Mouse (Mus musculus) CH12.LX (cell line): Measurements from ENCODE around the gene Zfand4. TPM values are rescaled to one million over a fixed set of nuclear protein-coding genes. Genes with fewer than 3 reads are reported as not detected.

Experiments
- DNase-seq: peaks from one replicate; pipeline ENCODE4 v3.0.0-alpha.2; 2013; ENCODE audit errors: extremely low read depth
- H3K27ac ChIP-seq: 2 replicates; pipeline ENCODE4 v1.5.1; 2012; ENCODE audit warnings: low read depth, mild to moderate bottlenecking, control low read depth, moderate library complexity; ENCODE audit not compliant: insufficient read depth
- H3K27me3 ChIP-seq: replicated peaks from 2 replicates; pipeline ENCODE3; 2012; ENCODE audit warnings: inconsistent platforms
- H3K36me3 ChIP-seq, 2 experiments: replicated peaks in 1 of 2; 2 replicates each; pipeline versions ENCODE3 to v1.6.1; 2012; ENCODE audit warnings: inconsistent platforms in 1 of 2, low read length in 1 of 2, mild to moderate bottlenecking in 1 of 2, mixed read lengths in 1 of 2, moderate library complexity in 1 of 2; ENCODE audit not compliant: control insufficient read depth in 1 of 2, insufficient read depth in 1 of 2
- H3K4me1 ChIP-seq, 2 experiments: 2 replicates each; pipeline ENCODE4 v1.6.1; 2012; ENCODE audit warnings: inconsistent platforms in 1 of 2, moderate library complexity in 1 of 2; ENCODE audit not compliant: insufficient read depth in 2 of 2, control insufficient read depth in 1 of 2
- H3K4me2 ChIP-seq: 2 replicates; pipeline ENCODE4 v1.6.1; 2012; ENCODE audit warnings: low read depth, mild to moderate bottlenecking, control low read depth; ENCODE audit not compliant: poor library complexity, insufficient read depth, severe bottlenecking
- H3K4me3 ChIP-seq, 3 experiments: fragments of 150-350 bp in 1 of 3; sonication (generic) in 1 of 3; replicated peaks in 1 of 3; 2 replicates each; pipeline versions ENCODE3 to v1.5.1; 2011 to 2012; ENCODE audit warnings: low read depth in 2 of 3, low read length in 2 of 3, mild to moderate bottlenecking in 2 of 3, moderate library complexity in 2 of 3, control low read depth in 1 of 3, improper control_type of control experiment in 1 of 3, inconsistent platforms in 1 of 3, mixed read lengths in 1 of 3; ENCODE audit not compliant: poor library complexity in 1 of 3
- H3K79me2 ChIP-seq: replicated peaks from 2 replicates; pipeline ENCODE4 v1.6.1; 2012; ENCODE audit warnings: mild to moderate bottlenecking, moderate library complexity; ENCODE audit not compliant: control insufficient read depth, poor library complexity, insufficient read depth, severe bottlenecking; ENCODE audit errors: extremely low read depth
- H3K9ac ChIP-seq: 2 replicates; pipeline ENCODE4 v1.6.1; 2012; ENCODE audit warnings: low read depth, mild to moderate bottlenecking, control low read depth, moderate library complexity; ENCODE audit not compliant: insufficient read depth
- H3K9me3 ChIP-seq: replicated peaks from 2 replicates; pipeline ENCODE3; 2012; ENCODE audit warnings: low read length, inconsistent platforms, mixed read lengths
- ELF1 ChIP-seq: IDR thresholded peaks from 2 replicates; pipeline ENCODE4 v1.6.1; 2014; ENCODE audit warnings: low read depth, mild to moderate bottlenecking, inconsistent platforms, low read length, improper control_type of control experiment
- ETS1 ChIP-seq: conservative IDR thresholded peaks from 2 replicates; pipeline ENCODE4 v1.6.1; 2012; ENCODE audit warnings: low read depth, mild to moderate bottlenecking, inconsistent platforms, low read length, improper control_type of control experiment, moderate library complexity
- IRF4 ChIP-seq: IDR thresholded peaks from 2 replicates; pipeline ENCODE4 v1.6.1; 2014; ENCODE audit warnings: low read depth, mild to moderate bottlenecking, inconsistent platforms, low read length, improper control_type of control experiment
- POLR2A ChIP-seq: IDR thresholded peaks from 2 replicates; pipeline ENCODE4 v1.6.1; 2011; ENCODE audit warnings: low read depth, mild to moderate bottlenecking, improper control_type of control experiment, low read length
- SMC3 ChIP-seq: IDR thresholded peaks from 2 replicates; pipeline ENCODE4 v1.6.1; 2011; ENCODE audit warnings: low read depth, low read length, improper control_type of control experiment
- TBP ChIP-seq: conservative IDR thresholded peaks from 2 replicates; pipeline ENCODE4 v1.6.1; 2011; ENCODE audit warnings: low read depth, low read length, improper control_type of control experiment
- UBTF ChIP-seq: IDR thresholded peaks from 2 replicates; pipeline ENCODE4 v1.6.1; 2012; ENCODE audit warnings: low read depth, mild to moderate bottlenecking, inconsistent platforms, low read length, improper control_type of control experiment, moderate library complexity
- USF2 ChIP-seq: conservative IDR thresholded peaks from 2 replicates; pipeline ENCODE4 v1.6.1; 2011; ENCODE audit warnings: low read depth, low read length, improper control_type of control experiment
- ZNF384 ChIP-seq: IDR thresholded peaks from 2 replicates; pipeline ENCODE4 v1.6.1; 2012; ENCODE audit warnings: low read depth, low read length, improper control_type of control experiment, inconsistent platforms
- dilution Hi-C: fragments of 300-500 bp; cut with MboI; formaldehyde crosslinking; loops from 2 replicates; pipeline ENCODE4 v1.14.3; 2020; ENCODE audit warnings: low sequenced_read_pairs; ENCODE audit not compliant: extremely low pct_unique_long_range_greater_than_20kb, extremely low pct_ligation_motif_present
- in situ Hi-C: fragments of 300-500 bp; cut with MboI; formaldehyde crosslinking; loops from 3 replicates; pipeline ENCODE4 v1.14.3; 2019; ENCODE audit warnings: low sequenced_read_pairs, low pct_ligation_motif_present, low pct_unique_long_range_greater_than_20kb, mixed read lengths
- polyA plus RNA-seq: library from polyadenylated mRNA; unstranded; fragments of >175 nt; gene quantifications from 2 replicates; pipeline ENCODE4 v1.2.1, GENCODE M21; 2012; ENCODE audit warnings: low read depth; ENCODE audit not compliant: insufficient read length
- total RNA-seq, 2 experiments: library from RNA; depleted of rRNA; stranded (reverse); fragments of 300-350 nt in 1 of 2; fragments of >200 nt in 1 of 2; gene quantifications; 2 replicates each; pipeline ENCODE4 v1.2.3; 2012 to 2014

The Zfand4 gene
- total and polyA plus RNA-seq, 3 experiments, result 2.2 to 3.8 (median 3.1) TPM

GRCm38 (mm10) chr6:116356948-116357325, 92.9 kb downstream of the Zfand4 start:
- Histone ChIP-seq H3K9ac (no peak overlapping the region), H3K9me3 (no peaks in the 10 kb centered on the region), H3K4me2 (no peak overlapping the region), H3K27ac (no peak overlapping the region), H3K4me3 (no peak overlapping the region), H3K79me2 (0 out of 2 replicates have a peak, but pooled peaks cover 2% of the 10 kb centered on the region), H3K36me3 (no peaks in the 10 kb centered on the region), H3K4me1 (no peaks in the 10 kb centered on the region), H3K27me3 (no peaks in the 10 kb centered on the region)
- no peak for DNase-seq
- no peak for TF ChIP-seq IRF4
- no peak for TF ChIP-seq ETS1
- TF ChIP-seq USF2, result no peak
- TF ChIP-seq ZNF384, result no peak
- in situ Hi-C loops, result no loop called here
- dilution Hi-C loops, result no loop called here

GRCm38 (mm10) chr6:116358056-116358455, 94.0 kb downstream of the Zfand4 start:
- DNase-seq, result no peak
- Histone ChIP-seq H3K9me3 (no peaks in the 10 kb centered on the region), H3K4me1 (peaks cover 0 to 4% of the 10 kb centered on the region in 2 experiments; a peak in 1 of 4 replicates), H3K27ac (no peak overlapping the region), H3K4me3 (no peak overlapping the region), H3K27me3 (no peaks in the 10 kb centered on the region), H3K36me3 (no peaks in the 10 kb centered on the region), H3K4me2 (no peak overlapping the region), H3K79me2 (0 out of 2 replicates have a peak, but pooled peaks cover 2% of the 10 kb centered on the region), H3K9ac (no peak overlapping the region)
- TF ChIP-seq ELF1 (no peak), POLR2A (no peak), UBTF (no peak)
- in situ Hi-C loops, result no loop called here
- dilution Hi-C loops, result no loop called here

DNA sequence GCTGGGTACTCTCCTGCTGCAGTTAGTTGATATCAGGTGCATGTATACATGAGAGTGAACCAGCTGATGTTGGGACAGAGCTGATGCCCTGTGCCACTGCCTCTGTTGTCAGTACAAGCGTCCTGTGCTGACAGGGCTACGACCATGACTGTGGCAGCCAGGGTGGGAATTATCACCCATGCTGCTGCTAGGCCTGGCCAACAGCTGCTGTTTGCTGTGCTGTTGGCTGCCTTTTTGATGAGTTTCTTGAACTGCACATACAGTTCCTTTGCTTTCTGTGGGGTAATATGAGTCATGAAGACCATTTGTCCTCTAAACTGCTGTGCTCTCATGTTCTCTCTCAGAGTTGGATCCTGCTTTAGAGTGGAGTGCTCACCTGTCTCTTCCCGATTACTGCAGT, 95.2 kb downstream of the Zfand4 start:
- no peak overlapping the region for H3K4me2 ChIP-seq
- dilution Hi-C loops, result no loop called here
- DNase-seq, result no peak
- H3K27ac ChIP-seq, result no peak overlapping the region
- H3K9me3 ChIP-seq, result no peaks in the 10 kb centered on the region
- H3K36me3 ChIP-seq, result no peaks in the 10 kb centered on the region
- no peak overlapping the region for H3K4me3 ChIP-seq
- H3K27me3 ChIP-seq, result no peaks in the 10 kb centered on the region
- in situ Hi-C loops, result no loop called here
- H3K9ac ChIP-seq, result no peak overlapping the region
- H3K4me1 ChIP-seq, result peaks cover 0 to 4% of the 10 kb centered on the region in 2 experiments; a peak in 1 of 4 replicates
- no peak for TF ChIP-seq ELF1
- TF ChIP-seq SMC3, result no peak
- no peak for TF ChIP-seq TBP
- H3K79me2 ChIP-seq, result 0 out of 2 replicates have a peak, but pooled peaks cover 2% of the 10 kb centered on the region
